Mouse (Mus musculus) myocyte (in vitro differentiated cells): ENCODE data around the gene Stk39. TPM values are rescaled to one million over a fixed set of nuclear protein-coding genes. Genes with fewer than 3 reads are reported as not detected.

ENCODE experiments used
- H3K27me3 ChIP-seq: one replicate; pipeline ENCODE4 v1.6.1; 2011; ENCODE audit not compliant: control insufficient read depth, insufficient read depth, insufficient read length
- H3K36me3 ChIP-seq: one replicate; pipeline ENCODE4 v1.6.1; 2011; ENCODE audit not compliant: control insufficient read depth, insufficient read depth
- H3K4me2 ChIP-seq: one replicate; pipeline ENCODE4 v1.6.1; 2011; ENCODE audit warnings: low read depth, control low read depth
- H3K4me3 ChIP-seq: one replicate; pipeline ENCODE4 v1.5.1; 2011; ENCODE audit warnings: mild to moderate bottlenecking, control low read depth, moderate library complexity
- H3K79me2 ChIP-seq: one replicate; pipeline ENCODE4 v1.6.1; 2011; ENCODE audit not compliant: control insufficient read depth, insufficient read depth
- H3ac ChIP-seq: one replicate; pipeline ENCODE4 v1.6.1; 2011; ENCODE audit not compliant: control insufficient read depth, insufficient read length
- CEBPB ChIP-seq: IDR thresholded peaks from 2 replicates; pipeline ENCODE4 v1.6.1; 2011; ENCODE audit warnings: mild to moderate bottlenecking, moderate library complexity; ENCODE audit not compliant: poor library complexity, insufficient read depth, severe bottlenecking
- E2F4 ChIP-seq: IDR thresholded peaks from one replicate; pipeline ENCODE4 v1.6.1; 2011; ENCODE audit warnings: mild to moderate bottlenecking, control low read depth, moderate library complexity; ENCODE audit not compliant: insufficient read depth
- MAX ChIP-seq: IDR thresholded peaks from one replicate; pipeline ENCODE4 v1.6.1; 2011; ENCODE audit warnings: low read depth, mild to moderate bottlenecking, control low read depth
- MYOD1 ChIP-seq, 3 experiments: IDR thresholded peaks; one replicate each; pipeline ENCODE4 v1.6.1; 2011; ENCODE audit warnings: control low read depth in 2 of 3, low read depth in 2 of 3, mild to moderate bottlenecking in 2 of 3, moderate library complexity in 1 of 3; ENCODE audit not compliant: insufficient read length in 2 of 3, control insufficient read depth in 1 of 3
- MYOG ChIP-seq, 3 experiments: IDR thresholded peaks; one replicate each; pipeline ENCODE4 v1.6.1; 2011; ENCODE audit warnings: control low read depth in 2 of 3, low read depth in 2 of 3, mild to moderate bottlenecking in 2 of 3; ENCODE audit not compliant: insufficient read length in 2 of 3, control insufficient read depth in 1 of 3, insufficient read depth in 1 of 3
- POLR2A ChIP-seq: IDR thresholded peaks from one replicate; pipeline ENCODE4 v1.6.1; 2011; ENCODE audit warnings: low read depth, mild to moderate bottlenecking, control low read depth, moderate library complexity; ENCODE audit not compliant: insufficient read length
- POLR2AphosphoS2 ChIP-seq: IDR thresholded peaks from one replicate; pipeline ENCODE4 v1.6.1; 2011; ENCODE audit warnings: low read depth, control low read depth; ENCODE audit not compliant: insufficient read length
- REST ChIP-seq: IDR thresholded peaks from one replicate; pipeline ENCODE4 v1.6.1; 2011; ENCODE audit warnings: mild to moderate bottlenecking, control low read depth, moderate library complexity; ENCODE audit not compliant: insufficient read depth, insufficient read length
- SRF ChIP-seq: IDR thresholded peaks from one replicate; pipeline ENCODE4 v1.6.1; 2011; ENCODE audit warnings: low read depth; ENCODE audit not compliant: control insufficient read depth, insufficient read length
- TCF12 ChIP-seq: IDR thresholded peaks from one replicate; pipeline ENCODE4 v1.6.1; 2011; ENCODE audit warnings: mild to moderate bottlenecking, control low read depth; ENCODE audit not compliant: poor library complexity, insufficient read depth, severe bottlenecking
- TCF3 ChIP-seq: IDR thresholded peaks from one replicate; pipeline ENCODE4 v1.6.1; 2011; ENCODE audit warnings: low read depth, control low read depth; ENCODE audit not compliant: insufficient read length
- USF1 ChIP-seq: IDR thresholded peaks from one replicate; pipeline ENCODE4 v1.6.1; 2011; ENCODE audit warnings: low read depth, mild to moderate bottlenecking, control low read depth, moderate library complexity
- polyA plus RNA-seq: library from polyadenylated mRNA; unstranded; fragments of >200 nt; fragmentation: generic; extraction: Trizol; gene quantifications from one replicate; pipeline ENCODE4 v1.2.1, GENCODE M21; 2012; ENCODE audit warnings: missing spikeins

Gene Stk39
- polyA plus RNA-seq, 1 experiment = 4.7 TPM

- H3K27me3 ChIP-seq = no peaks in the 10 kb centered on the region
- no peak overlapping the region for H3ac ChIP-seq
- TF ChIP-seq USF1 (no peak), MYOD1 (IDR thresholded peaks at IDR 0.05; ENCODE audit: control insufficient read depth in 1 of 3, insufficient read length in 2 of 3, low read depth in 2 of 3) (no peak), MAX (no peak), TCF12 (no peak), POLR2A (no peak), CEBPB (no peak), SRF (no peak)
- no peak overlapping the region for H3K4me3 ChIP-seq
- no peaks in the 10 kb centered on the region for H3K79me2 ChIP-seq
- H3K4me2 ChIP-seq = no peak overlapping the region
- H3K36me3 ChIP-seq = no peaks in the 10 kb centered on the region
Measured at GRCm38 (mm10) chr2:68486275-68486674, 14.2 kb upstream of the Stk39 start.

GRCm38 (mm10) chr2:68485141-68485540, 13.1 kb upstream of the Stk39 start:
- Histone ChIP-seq H3ac (no peak overlapping the region), H3K79me2 (no peaks in the 10 kb centered on the region), H3K4me3 (no peak overlapping the region), H3K36me3 (no peaks in the 10 kb centered on the region), H3K4me2 (no peak overlapping the region), H3K27me3 (no peaks in the 10 kb centered on the region)
- TF ChIP-seq MAX = no peak

- Histone ChIP-seq H3K4me3 (no peak overlapping the region), H3K27me3 (no peaks in the 10 kb centered on the region), H3ac (no peak overlapping the region), H3K79me2 (no peaks in the 10 kb centered on the region), H3K4me2 (no peak overlapping the region), H3K36me3 (no peaks in the 10 kb centered on the region)
- no peak for TF ChIP-seq CEBPB
- TF ChIP-seq TCF3 = no peak
- TF ChIP-seq SRF = no peak
- no peak for TF ChIP-seq REST
- TF ChIP-seq E2F4 = no peak
- no peak for TF ChIP-seq POLR2A
- TF ChIP-seq POLR2AphosphoS2 = no peak
- no peak for TF ChIP-seq MAX
- TF ChIP-seq MYOD1 (IDR thresholded peaks at IDR 0.05; ENCODE audit: control insufficient read depth in 1 of 3, insufficient read length in 2 of 3, low read depth in 2 of 3) = no peak
- TF ChIP-seq USF1 = no peak
- TF ChIP-seq MYOG (IDR thresholded peaks at IDR 0.05; ENCODE audit: control insufficient read depth in 1 of 3, insufficient read depth in 1 of 3, insufficient read length in 2 of 3, low read depth in 2 of 3) = no peak
- no peak for TF ChIP-seq TCF12
Measured at GRCm38 (mm10) chr2:68482896-68483295, 10.8 kb upstream of the Stk39 start.

GRCm38 (mm10) chr2:68479823-68480222, 7.8 kb upstream of the Stk39 start:
- TF ChIP-seq USF1 = no peak
- no peak for TF ChIP-seq POLR2AphosphoS2
- TF ChIP-seq MYOD1 (IDR thresholded peaks at IDR 0.05; ENCODE audit: control insufficient read depth in 1 of 3, insufficient read length in 2 of 3, low read depth in 2 of 3) = no peak
- H3K27me3 ChIP-seq = no peaks in the 10 kb centered on the region
- no peak overlapping the region for H3K4me2 ChIP-seq
- no peak overlapping the region for H3K4me3 ChIP-seq
- no peaks in the 10 kb centered on the region for H3K79me2 ChIP-seq
- no peaks in the 10 kb centered on the region for H3K36me3 ChIP-seq
- H3ac ChIP-seq = no peak overlapping the region

- Histone ChIP-seq H3K36me3 (no peaks in the 10 kb centered on the region), H3ac (no peak overlapping the region), H3K27me3 (no peaks in the 10 kb centered on the region), H3K79me2 (no peaks in the 10 kb centered on the region), H3K4me3 (no peak overlapping the region), H3K4me2 (no peak overlapping the region)
- TF ChIP-seq CEBPB = no peak
- no peak for TF ChIP-seq POLR2A
- no peak for TF ChIP-seq MYOD1 (IDR thresholded peaks at IDR 0.05; ENCODE audit: control insufficient read depth in 1 of 3, insufficient read length in 2 of 3, low read depth in 2 of 3)
- TF ChIP-seq MYOG (IDR thresholded peaks at IDR 0.05; ENCODE audit: control insufficient read depth in 1 of 3, insufficient read depth in 1 of 3, insufficient read length in 2 of 3, low read depth in 2 of 3) = no peak
- TF ChIP-seq SRF = no peak
- no peak for TF ChIP-seq MAX
- TF ChIP-seq POLR2AphosphoS2 = no peak
- TF ChIP-seq TCF12 = no peak
- no peak for TF ChIP-seq USF1
- TF ChIP-seq TCF3 = no peak
Measured at GRCm38 (mm10) chr2:68472921-68473320, 853 bp upstream of the Stk39 start.
